Mouse (Mus musculus): Measurements from ENCODE around the gene Grhl3. TPM values are rescaled to one million over a fixed set of nuclear protein-coding genes. Genes with fewer than 3 reads are reported as not detected.

The Grhl3 gene
- polyA plus RNA-seq, 1 experiment from 2014 or later: 0.39 TPM

GRCm38 (mm10) chr4:135507547-135508350 is 65.7 kb downstream of the Grhl3 start:
- Histone ChIP-seq H3K4me1 (replicated peaks; ENCODE audit: control insufficient read depth, insufficient read depth, low read length) (no peaks in the 10 kb centered on the region), H3K9me3 (ENCODE audit: control insufficient read depth) (no peaks in the 10 kb centered on the region), H3K4me2 (replicated peaks; ENCODE audit: low read depth) (peak overlapping the region; percentile 51), H3K27me3 (replicated peaks; ENCODE audit: control insufficient read depth, insufficient read depth, low read length) (no peaks in the 10 kb centered on the region), H3K9ac (ENCODE audit: low read depth, low read length) (no peak overlapping the region), H3K4me3 (ENCODE audit: low read depth, low read length) (peak overlapping the region; percentile 22), H3K27ac (ENCODE audit: low read depth, low read length) (no peak overlapping the region), H3K36me3 (ENCODE audit: control insufficient read depth, insufficient read depth) (no peaks in the 10 kb centered on the region)
- peak; percentile 81 for TF ChIP-seq CTCF (IDR thresholded peaks at IDR 0.05; ENCODE audit: low read depth)
- 15% methylated on average over 22 of the region's 22 CpGs for WGBS
- no peak for ATAC-seq

DNA sequence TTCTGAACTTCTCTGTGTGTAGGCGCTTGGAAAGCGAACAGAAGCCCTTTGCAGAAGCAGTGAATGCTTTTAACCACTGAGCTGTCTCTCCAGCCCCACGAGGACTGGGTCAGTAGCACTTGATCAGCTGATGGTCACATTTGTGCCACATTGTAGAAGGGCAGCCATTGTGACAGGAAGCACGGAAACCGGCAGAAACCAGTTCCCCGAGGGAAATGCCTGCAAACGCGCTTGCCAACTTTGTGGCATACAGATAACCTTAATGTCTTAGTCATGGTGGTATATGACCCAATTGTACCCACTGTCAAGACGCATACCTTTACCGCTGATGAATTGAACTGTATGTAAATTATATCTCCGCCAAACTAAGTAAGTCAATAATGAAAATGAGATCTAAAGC is 67.6 kb downstream of the Grhl3 start:
- no peak overlapping the region for H3K27ac ChIP-seq (ENCODE audit: low read depth, low read length)
- no peaks in the 10 kb centered on the region for H3K27me3 ChIP-seq (replicated peaks; ENCODE audit: control insufficient read depth, insufficient read depth, low read length)
- H3K4me3 ChIP-seq (ENCODE audit: low read depth, low read length): no peak overlapping the region
- no peak for ATAC-seq
- no peaks in the 10 kb centered on the region for H3K9me3 ChIP-seq (ENCODE audit: control insufficient read depth)
- no peak overlapping the region for H3K9ac ChIP-seq (ENCODE audit: low read depth, low read length)
- no peaks in the 10 kb centered on the region for H3K4me1 ChIP-seq (replicated peaks; ENCODE audit: control insufficient read depth, insufficient read depth, low read length)
- no peak for TF ChIP-seq CTCF (IDR thresholded peaks at IDR 0.05; ENCODE audit: low read depth)
- WGBS: 68% methylated on average over 11 of the region's 11 CpGs
- no peaks in the 10 kb centered on the region for H3K36me3 ChIP-seq (ENCODE audit: control insufficient read depth, insufficient read depth)
- H3K4me2 ChIP-seq (replicated peaks; ENCODE audit: low read depth): no peak overlapping the region

GRCm38 (mm10) chr4:135501587-135501986 is 71.8 kb downstream of the Grhl3 start:
- no peaks in the 10 kb centered on the region for H3K27me3 ChIP-seq (replicated peaks; ENCODE audit: control insufficient read depth, insufficient read depth, low read length)
- no peak for ATAC-seq
- no peak overlapping the region for H3K4me3 ChIP-seq (ENCODE audit: low read depth, low read length)
- H3K4me1 ChIP-seq (replicated peaks; ENCODE audit: control insufficient read depth, insufficient read depth, low read length): no peaks in the 10 kb centered on the region
- H3K27ac ChIP-seq (ENCODE audit: low read depth, low read length): no peak overlapping the region
- TF ChIP-seq CTCF (IDR thresholded peaks at IDR 0.05; ENCODE audit: low read depth): no peak
- WGBS: 47% methylated on average over 4 of the region's 4 CpGs
- H3K4me2 ChIP-seq (replicated peaks; ENCODE audit: low read depth): no peak overlapping the region
- no peaks in the 10 kb centered on the region for H3K36me3 ChIP-seq (ENCODE audit: control insufficient read depth, insufficient read depth)
- H3K9me3 ChIP-seq (ENCODE audit: control insufficient read depth): no peaks in the 10 kb centered on the region
- H3K9ac ChIP-seq (ENCODE audit: low read depth, low read length): no peak overlapping the region

DNA sequence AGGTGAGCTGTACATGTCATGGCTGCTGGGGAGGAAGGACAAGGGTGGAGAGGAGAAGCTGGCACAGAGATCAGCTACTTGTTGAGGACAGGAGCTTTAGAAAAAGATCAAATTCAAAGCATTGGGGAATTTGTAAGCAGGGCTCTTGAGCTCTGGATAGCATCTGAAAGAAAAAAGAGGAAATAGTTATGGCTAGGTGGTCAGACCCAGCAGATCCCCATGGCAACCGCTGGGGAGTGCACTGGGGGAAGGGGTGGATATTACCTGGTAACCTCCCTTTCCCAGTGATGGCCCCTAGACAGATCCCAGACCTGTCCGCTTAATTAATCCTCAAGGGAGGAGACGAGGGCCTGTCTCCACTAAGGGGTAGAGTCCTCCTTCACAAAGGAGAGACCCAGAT is 73.6 kb downstream of the Grhl3 start:
- H3K9me3 ChIP-seq (ENCODE audit: control insufficient read depth): no peaks in the 10 kb centered on the region
- no peak overlapping the region for H3K27ac ChIP-seq (ENCODE audit: low read depth, low read length)
- H3K36me3 ChIP-seq (ENCODE audit: control insufficient read depth, insufficient read depth): no peaks in the 10 kb centered on the region
- no peak overlapping the region for H3K4me2 ChIP-seq (replicated peaks; ENCODE audit: low read depth)
- 72% methylated on average over 3 of the region's 3 CpGs for WGBS
- no peak overlapping the region for H3K9ac ChIP-seq (ENCODE audit: low read depth, low read length)
- H3K4me3 ChIP-seq (ENCODE audit: low read depth, low read length): no peak overlapping the region
- ATAC-seq: no peak
- no peaks in the 10 kb centered on the region for H3K27me3 ChIP-seq (replicated peaks; ENCODE audit: control insufficient read depth, insufficient read depth, low read length)
- no peak for TF ChIP-seq CTCF (IDR thresholded peaks at IDR 0.05; ENCODE audit: low read depth)
- no peaks in the 10 kb centered on the region for H3K4me1 ChIP-seq (replicated peaks; ENCODE audit: control insufficient read depth, insufficient read depth, low read length)

DNA sequence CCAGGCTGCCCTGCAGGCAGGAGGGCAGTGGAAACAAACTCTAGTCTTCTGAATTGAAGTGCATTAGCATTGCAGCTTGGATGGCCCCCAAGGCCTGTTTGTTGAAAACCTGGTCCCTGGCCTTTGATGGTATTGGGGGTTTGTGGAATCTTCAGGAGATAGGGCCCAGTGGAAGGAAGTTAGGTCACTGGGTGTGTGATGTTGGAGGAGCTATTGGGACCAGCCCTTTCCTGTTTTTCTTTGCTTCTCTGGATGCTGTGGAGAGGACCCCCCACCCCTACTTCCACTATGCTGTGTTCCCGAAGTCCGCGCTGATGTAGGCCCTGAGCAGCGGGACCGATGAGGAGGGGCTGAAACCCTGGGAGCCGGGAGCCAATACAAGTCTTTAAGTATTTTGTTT is 75.3 kb downstream of the Grhl3 start:
- TF ChIP-seq CTCF (IDR thresholded peaks at IDR 0.05; ENCODE audit: low read depth): no peak
- ATAC-seq: no peak
- Histone ChIP-seq H3K27me3 (replicated peaks; ENCODE audit: control insufficient read depth, insufficient read depth, low read length) (no peaks in the 10 kb centered on the region), H3K4me1 (replicated peaks; ENCODE audit: control insufficient read depth, insufficient read depth, low read length) (no peaks in the 10 kb centered on the region; the same call in 1 of the 2 replicates), H3K9me3 (ENCODE audit: control insufficient read depth) (no peaks in the 10 kb centered on the region), H3K36me3 (ENCODE audit: control insufficient read depth, insufficient read depth) (no peaks in the 10 kb centered on the region), H3K4me2 (replicated peaks; ENCODE audit: low read depth) (no peak overlapping the region), H3K4me3 (ENCODE audit: low read depth, low read length) (no peak overlapping the region), H3K27ac (ENCODE audit: low read depth, low read length) (no peak overlapping the region), H3K9ac (ENCODE audit: low read depth, low read length) (no peak overlapping the region)
- 88% methylated on average over 6 of the region's 6 CpGs for WGBS

DNA sequence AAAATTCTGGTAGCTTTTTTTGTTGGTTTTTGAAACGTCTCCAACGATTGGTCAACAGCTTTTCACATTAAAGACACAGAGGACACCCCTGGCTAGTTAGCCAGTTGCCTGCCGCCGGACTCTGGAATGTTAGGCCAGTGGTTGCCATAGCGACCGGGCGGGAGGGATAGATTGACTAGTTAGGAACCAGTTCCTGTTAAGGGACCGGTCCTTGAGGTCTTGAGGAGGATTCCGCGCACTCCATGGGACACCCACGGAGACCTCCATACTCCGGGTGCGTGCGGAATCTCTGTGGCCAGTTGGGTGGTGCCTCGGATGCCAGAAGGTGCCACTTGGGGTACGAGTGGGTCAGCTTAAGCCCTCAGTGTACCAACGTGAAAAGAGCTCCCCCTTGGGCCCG is 77.6 kb downstream of the Grhl3 start:
- Histone ChIP-seq H3K4me1 (replicated peaks; ENCODE audit: control insufficient read depth, insufficient read depth, low read length) (no peaks in the 10 kb centered on the region; the same call in 1 of the 2 replicates), H3K9ac (ENCODE audit: low read depth, low read length) (no peak overlapping the region), H3K4me2 (replicated peaks; ENCODE audit: low read depth) (0 out of 2 replicates have a peak overlapping the region, but pooled peaks have one; percentile 21), H3K4me3 (ENCODE audit: low read depth, low read length) (no peak overlapping the region), H3K27ac (ENCODE audit: low read depth, low read length) (no peak overlapping the region), H3K9me3 (ENCODE audit: control insufficient read depth) (no peaks in the 10 kb centered on the region), H3K36me3 (ENCODE audit: control insufficient read depth, insufficient read depth) (peaks cover 3% of the 10 kb centered on the region; the same call in 1 of the 2 replicates), H3K27me3 (replicated peaks; ENCODE audit: control insufficient read depth, insufficient read depth, low read length) (no peaks in the 10 kb centered on the region)
- peak; percentile 11; the same call in 1 of the 2 replicates for TF ChIP-seq CTCF (IDR thresholded peaks at IDR 0.05; ENCODE audit: low read depth)
- ATAC-seq: no peak
- WGBS: 22% methylated on average over 18 of the region's 18 CpGs

Measured in intestine, postnatal 0 days (tissue).